Mouse (Mus musculus) spleen, adult 2 months (tissue): ENCODE measurements around the gene Gsc. TPM values are rescaled to one million over a fixed set of nuclear protein-coding genes. Genes with fewer than 3 reads are reported as not detected.

Source experiments
- DNase-seq, 2 experiments: peaks; one replicate each; pipeline versions ENCODE4 v3.0.0 to v3.0.0-alpha.2; 2012 to 2021; ENCODE audit warnings: low spot score in 2 of 2, low read depth in 1 of 2
- H3K27ac ChIP-seq: fragments of 200-500 bp; 2 replicates; pipeline ENCODE4 v1.5.1; 2012; ENCODE audit warnings: low read length, inconsistent platforms; ENCODE audit not compliant: insufficient read depth
- H3K27me3 ChIP-seq: fragments of 200-500 bp; 2 replicates; pipeline ENCODE4 v1.6.1; 2012; ENCODE audit warnings: mild to moderate bottlenecking, moderate library complexity, low read length, inconsistent platforms; ENCODE audit not compliant: control insufficient read depth, insufficient read depth
- H3K36me3 ChIP-seq: fragments of 200-500 bp; 2 replicates; pipeline ENCODE4 v1.6.1; 2012; ENCODE audit warnings: mild to moderate bottlenecking, low read length, inconsistent platforms; ENCODE audit not compliant: control insufficient read depth, insufficient read depth
- H3K4me1 ChIP-seq: fragments of 200-500 bp; 2 replicates; pipeline ENCODE4 v1.6.1; 2011; ENCODE audit warnings: inconsistent platforms; ENCODE audit not compliant: control insufficient read depth, insufficient read depth, insufficient read length
- H3K4me3 ChIP-seq: fragments of 200-500 bp; 2 replicates; pipeline ENCODE4 v1.5.1; 2011; ENCODE audit warnings: mild to moderate bottlenecking, inconsistent platforms; ENCODE audit not compliant: insufficient read depth, insufficient read length; ENCODE audit errors: extremely low read depth
- CTCF ChIP-seq: fragments of 200-500 bp; IDR thresholded peaks from 2 replicates; pipeline ENCODE4 v1.5.1; 2011; ENCODE audit warnings: mild to moderate bottlenecking, inconsistent platforms; ENCODE audit not compliant: insufficient read depth, insufficient read length, insufficient replicate concordance; ENCODE audit errors: extremely low read depth
- POLR2A ChIP-seq: fragments of 200-500 bp; IDR thresholded peaks from 2 replicates; pipeline ENCODE4 v1.6.1; 2011; ENCODE audit warnings: low read depth, low read length, inconsistent platforms
- WGBS: fragments of 180-500 bp; shearing (Covaris S2); methylation state at CpG from one replicate; pipeline ENCODE4 v1.1.7; 2018; 5-methylcytosine and 5-hydroxymethylcytosine counted together
- polyA plus RNA-seq: library from polyadenylated mRNA; depleted of rRNA; stranded (reverse); fragments of >200 nt; gene quantifications from 2 replicates; pipeline ENCODE4 v1.2.3, GENCODE M21; 2012; rRNA removed

The Gsc gene
- 0.06 TPM in 1 of 2 replicates, not detected in the other for polyA plus RNA-seq

GRCm38 (mm10) chr12:104472601-104473424 is at the start of gene Gsc:
Gsc (minus strand) TSS chr12:104473330.
- H3K36me3 ChIP-seq = no peaks in the 10 kb centered on the region
- DNase-seq = no peak
- peak within 1 kb of the TSS; percentile 40 for H3K4me3 ChIP-seq
- H3K27ac ChIP-seq = no peak within 1 kb of the TSS
- WGBS = 1% methylated on average over 90 of the region's 97 CpGs
- H3K4me1 ChIP-seq = peaks cover 8% of the 10 kb centered on the region
- TF ChIP-seq CTCF = no peak
- TF ChIP-seq POLR2A = no peak
- peaks cover 29% of the 10 kb centered on the region for H3K27me3 ChIP-seq

GRCm38 (mm10) chr12:104519721-104520120 is 46.6 kb upstream of the Gsc start:
- no peak for TF ChIP-seq POLR2A
- no peak for TF ChIP-seq CTCF
- DNase-seq = no peak
- Histone ChIP-seq H3K4me3 (no peak overlapping the region), H3K4me1 (no peaks in the 10 kb centered on the region), H3K27ac (no peak overlapping the region), H3K27me3 (no peaks in the 10 kb centered on the region), H3K36me3 (no peaks in the 10 kb centered on the region)
- 91% methylated on average over 5 of the region's 5 CpGs for WGBS

GRCm38 (mm10) chr12:104507911-104508310 is 34.8 kb upstream of the Gsc start:
- no peak overlapping the region for H3K4me3 ChIP-seq
- TF ChIP-seq CTCF (no peak), POLR2A (no peak)
- no peaks in the 10 kb centered on the region for H3K36me3 ChIP-seq
- 87% methylated on average over 7 of the region's 7 CpGs for WGBS
- no peaks in the 10 kb centered on the region for H3K27me3 ChIP-seq
- no peaks in the 10 kb centered on the region for H3K4me1 ChIP-seq
- no peak overlapping the region for H3K27ac ChIP-seq
- DNase-seq = no peak

GRCm38 (mm10) chr12:104492009-104492408 is 18.9 kb upstream of the Gsc start:
- Histone ChIP-seq H3K27me3 (no peaks in the 10 kb centered on the region), H3K4me1 (no peaks in the 10 kb centered on the region), H3K36me3 (no peaks in the 10 kb centered on the region), H3K4me3 (no peak overlapping the region), H3K27ac (no peak overlapping the region)
- TF ChIP-seq CTCF (no peak), POLR2A (no peak)
- DNase-seq = no peak
- WGBS = 68% methylated on average over 6 of the region's 6 CpGs

- no peaks in the 10 kb centered on the region for H3K4me1 ChIP-seq
- no peak for DNase-seq
- no peaks in the 10 kb centered on the region for H3K36me3 ChIP-seq
- TF ChIP-seq POLR2A (no peak), CTCF (no peak)
- 0 out of 2 replicates have a peak, but pooled peaks cover 1% of the 10 kb centered on the region for H3K27me3 ChIP-seq
- H3K4me3 ChIP-seq = no peak overlapping the region
- WGBS = 55% methylated on average over 8 of the region's 8 CpGs
- H3K27ac ChIP-seq = no peak overlapping the region
These were observed 13.1 kb upstream of the Gsc start for GRCm38 (mm10) chr12:104486205-104486604.

- no peak for DNase-seq
- 42% methylated on average over 3 of the region's 3 CpGs for WGBS
- H3K27ac ChIP-seq = no peak overlapping the region
These were observed 12.0 kb upstream of the Gsc start for GRCm38 (mm10) chr12:104485161-104485560.

GRCm38 (mm10) chr12:104481007-104481406 is 7.9 kb upstream of the Gsc start:
- Histone ChIP-seq H3K36me3 (no peaks in the 10 kb centered on the region), H3K4me3 (no peak overlapping the region), H3K27ac (no peak overlapping the region), H3K4me1 (no peaks in the 10 kb centered on the region), H3K27me3 (0 out of 2 replicates have a peak, but pooled peaks cover 6% of the 10 kb centered on the region)
- TF ChIP-seq POLR2A (no peak), CTCF (no peak)
- DNase-seq = no peak
- WGBS = 77% methylated on average over 10 of the region's 10 CpGs

More at GRCm38 (mm10) chr12:104485161-104485560, 12.0 kb upstream of the Gsc start:
- Histone ChIP-seq H3K27me3 (0 out of 2 replicates have a peak, but pooled peaks cover 1% of the 10 kb centered on the region), H3K4me1 (no peaks in the 10 kb centered on the region), H3K4me3 (no peak overlapping the region), H3K36me3 (no peaks in the 10 kb centered on the region)
- TF ChIP-seq CTCF = no peak
- TF ChIP-seq POLR2A = no peak
